Mouse (Mus musculus) hindlimb bud, embryonic 11.5 days (tissue): ENCODE measurements around the gene Grem1.
A peak's percentile ranks its signal among the peaks of the same experiment; 100 is the strongest.

Experiments
- DNase-seq: peaks from one replicate; pipeline ENCODE4 v3.0.0-alpha.2; 2012; ENCODE audit warnings: low read depth, low spot score; ENCODE audit errors: extremely low spot score

Gene Grem1

GRCm38 (mm10) chr2:113758311-113759161 lies at the start of gene Grem1:
Grem1 (minus strand) TSS chr2:113758646.
- DNase-seq, result no peak

- DNase-seq, result peak; percentile 72
These were observed 49.2 kb upstream of the Grem1 start for GRCm38 (mm10) chr2:113807640-113808039.

GRCm38 (mm10) chr2:113806851-113807577 lies 48.6 kb upstream of the Grem1 start:
- DNase-seq, result no peak

DNA sequence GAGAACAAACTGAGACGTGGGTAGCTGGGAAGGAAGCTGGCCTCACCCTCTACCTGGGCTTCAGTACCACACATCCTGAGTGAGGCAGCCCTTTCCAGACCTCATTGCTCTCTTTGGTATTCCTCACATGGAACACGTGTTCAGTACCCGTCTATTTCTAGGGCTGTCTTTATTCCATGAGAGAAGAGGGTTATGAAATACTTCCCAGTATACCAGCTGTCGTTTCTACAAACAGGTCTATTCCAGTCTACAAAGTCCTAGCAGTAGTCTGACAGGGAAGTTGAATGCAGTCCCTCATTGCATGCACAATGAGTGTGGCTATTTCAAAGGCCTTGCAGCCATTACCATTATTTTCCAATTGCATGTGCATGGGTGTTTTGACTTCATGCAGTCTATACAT lies 47.3 kb upstream of the Grem1 start:
- DNase-seq, result no peak

DNA sequence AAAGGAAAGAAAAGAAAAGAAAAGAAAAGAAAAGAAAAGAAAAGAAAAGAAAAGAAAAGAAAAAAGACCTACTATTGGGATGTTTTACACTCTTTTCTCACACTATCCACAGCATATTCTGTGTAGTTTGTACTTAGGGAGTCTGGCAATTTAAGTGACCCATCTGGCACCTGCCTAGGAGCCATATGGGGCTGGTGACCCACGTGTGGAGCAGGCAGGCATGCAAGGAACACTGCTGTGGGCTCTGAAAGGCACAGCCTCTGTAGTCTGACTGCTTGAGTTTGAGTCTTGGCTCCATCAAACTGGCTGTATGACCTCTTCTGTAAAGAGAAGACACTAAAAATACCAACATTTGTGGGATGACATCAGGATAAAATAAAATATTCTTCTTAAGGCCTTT lies 45.3 kb upstream of the Grem1 start:
- no peak for DNase-seq

DNA sequence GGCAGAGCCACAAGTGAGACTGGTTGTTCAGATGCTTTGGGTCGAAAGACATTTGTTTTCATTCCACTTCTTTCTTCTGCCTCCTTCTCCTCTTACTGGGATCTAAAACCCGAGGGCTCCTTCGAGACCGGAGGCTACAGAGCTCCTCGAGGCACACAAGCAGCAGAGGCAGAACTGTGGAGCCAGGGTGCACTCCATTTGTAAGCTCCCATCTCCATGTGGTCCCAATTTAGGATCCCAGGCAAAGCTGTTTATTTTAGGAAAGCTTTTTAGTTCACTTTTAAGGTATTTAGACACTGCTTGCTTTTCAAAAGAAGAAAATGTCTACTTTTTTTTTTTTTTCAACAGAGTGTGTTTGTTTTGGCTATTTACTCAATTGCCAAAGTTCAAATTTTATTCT lies 42.4 kb upstream of the Grem1 start:
- DNase-seq, result no peak

DNA sequence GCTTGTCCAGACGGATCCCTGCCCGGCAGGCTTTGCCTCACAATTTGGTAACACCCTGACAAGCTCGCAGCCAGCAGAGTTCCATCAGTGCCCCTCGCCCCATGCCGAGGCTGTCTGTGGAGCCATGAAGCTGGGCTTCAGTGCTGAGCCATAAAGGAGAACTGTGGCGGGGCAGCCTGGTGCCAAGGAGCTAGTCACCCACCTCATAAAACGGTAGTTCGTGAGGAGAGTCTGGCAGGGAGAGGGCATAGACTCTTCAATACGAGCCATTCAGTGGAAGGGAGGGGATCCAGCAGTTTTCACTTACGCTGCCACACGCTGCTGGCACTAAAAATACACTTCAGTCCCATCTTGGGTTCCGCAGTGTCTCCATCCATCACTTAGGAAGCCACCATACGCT lies 40.2 kb upstream of the Grem1 start:
- no peak for DNase-seq

GRCm38 (mm10) chr2:113795186-113795585 lies 36.7 kb upstream of the Grem1 start:
- no peak for DNase-seq

DNA sequence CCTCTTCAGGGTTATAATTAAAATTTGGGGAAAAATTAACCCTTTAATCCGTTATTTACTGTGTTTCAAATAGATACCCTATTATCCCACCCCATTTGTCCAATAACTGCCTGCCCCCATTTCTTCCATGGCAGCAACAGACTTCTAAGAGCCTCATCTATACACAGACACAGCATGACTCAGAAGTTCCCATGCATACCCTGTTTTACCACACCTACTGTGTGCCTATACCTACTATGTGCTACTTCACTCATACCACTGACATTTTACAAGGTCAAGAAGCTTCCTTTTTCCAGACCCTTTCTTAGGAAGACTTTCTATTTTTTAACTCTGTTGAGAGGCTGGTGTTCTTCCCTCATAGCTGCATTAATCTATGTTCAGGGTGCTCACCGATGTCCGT lies 35.1 kb upstream of the Grem1 start:
- DNase-seq, result no peak

- DNase-seq, result no peak
These were observed 30.5 kb upstream of the Grem1 start for GRCm38 (mm10) chr2:113788821-113789387.

DNA sequence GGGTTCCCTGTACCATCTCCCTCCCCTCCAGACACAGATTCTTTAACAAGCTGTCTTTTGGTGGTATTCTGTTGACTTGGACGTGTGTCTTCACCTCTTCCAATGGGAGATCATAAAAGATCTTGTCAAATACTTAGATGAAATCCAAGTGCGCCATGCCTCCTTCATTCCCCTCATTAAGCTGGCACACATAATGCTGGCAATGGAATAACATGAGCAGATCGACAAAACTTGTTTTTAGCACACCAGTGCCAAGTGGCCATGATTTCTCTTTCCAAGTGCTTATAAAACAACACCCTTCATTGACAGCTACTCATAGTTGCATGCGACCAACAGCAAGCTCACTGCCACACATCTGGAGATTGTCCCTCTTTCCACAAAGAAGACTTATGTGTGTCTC lies 29.4 kb upstream of the Grem1 start:
- no peak for DNase-seq

DNA sequence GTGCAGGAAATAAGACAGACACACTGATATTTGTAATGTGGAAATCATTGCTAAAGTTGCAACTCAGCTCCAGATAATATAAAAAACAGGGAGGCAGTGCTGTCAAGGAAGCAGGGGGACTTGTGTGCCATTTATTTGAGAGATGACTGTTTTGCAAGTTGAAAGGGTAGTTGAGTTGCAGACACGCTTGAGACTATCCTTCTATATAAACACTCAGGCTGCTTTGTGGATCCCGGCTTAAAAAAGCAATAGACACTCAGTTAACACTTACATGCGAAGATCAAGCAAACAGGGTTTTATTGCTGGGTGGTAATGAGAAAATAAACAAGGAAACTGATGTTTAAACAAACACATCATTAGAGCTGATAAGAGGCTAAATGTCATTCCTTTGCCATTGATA lies 26.4 kb upstream of the Grem1 start:
- no peak for DNase-seq

DNA sequence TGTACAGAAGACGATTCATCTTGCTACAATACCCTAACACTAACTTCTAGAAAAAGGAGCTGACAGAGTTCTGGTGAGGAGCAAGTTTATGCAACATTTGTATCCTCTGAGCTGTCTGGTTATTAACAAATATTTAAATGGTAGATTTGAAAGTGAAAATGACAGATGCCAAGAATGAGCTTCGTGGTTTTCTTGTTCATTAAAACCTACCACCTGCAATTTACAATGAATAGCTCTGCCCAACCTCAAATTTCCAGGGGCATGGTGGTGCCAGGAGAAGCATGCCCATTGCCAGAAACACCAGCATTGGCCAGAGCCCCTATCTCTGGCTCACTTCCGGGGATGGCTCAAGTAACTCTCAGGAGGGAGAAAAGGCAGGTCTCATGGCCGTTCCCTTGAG lies 23.1 kb upstream of the Grem1 start:
- no peak for DNase-seq

GRCm38 (mm10) chr2:113781107-113781506 lies 22.7 kb upstream of the Grem1 start:
- DNase-seq, result no peak

DNA sequence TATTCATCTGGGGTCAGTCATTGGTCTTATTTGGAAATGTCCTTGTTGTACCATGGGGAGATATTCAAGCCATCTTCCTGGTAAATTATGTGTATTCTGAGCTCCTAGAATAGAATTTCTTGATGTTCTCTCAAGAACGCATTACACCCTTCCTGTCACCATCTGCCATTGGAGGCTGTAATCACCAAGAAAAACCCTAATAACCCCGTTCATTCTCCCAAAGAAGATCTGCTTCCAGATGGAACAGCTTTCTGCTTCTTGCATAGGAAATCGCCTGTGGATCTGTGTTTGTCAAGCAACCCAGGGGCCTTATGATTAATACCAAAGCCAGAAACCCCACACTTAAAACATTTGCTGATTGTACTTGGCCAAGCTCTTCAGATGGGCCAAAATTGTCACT lies 20.9 kb upstream of the Grem1 start:
- no peak for DNase-seq

- DNase-seq, result no peak
These were observed 19.6 kb upstream of the Grem1 start for GRCm38 (mm10) chr2:113778036-113778435.

DNA sequence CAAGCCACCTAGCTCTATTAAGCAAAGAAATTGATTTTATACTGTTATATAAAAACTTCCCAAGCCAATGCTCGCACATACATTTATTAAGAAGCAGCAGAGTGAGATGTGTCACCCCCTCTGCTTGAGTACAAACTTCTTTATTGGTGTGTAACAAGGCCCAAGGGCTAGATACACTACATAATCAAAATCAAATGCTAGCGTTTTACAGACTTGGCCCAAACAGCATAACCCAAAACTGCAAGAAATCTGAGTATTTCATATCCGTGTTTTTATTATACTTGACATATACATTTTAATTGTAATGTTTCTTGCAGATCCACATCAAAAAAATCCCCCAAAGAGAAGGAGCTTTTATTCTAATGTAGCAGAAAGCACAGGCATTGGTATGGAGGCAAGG lies 17.9 kb upstream of the Grem1 start:
- no peak for DNase-seq

DNA sequence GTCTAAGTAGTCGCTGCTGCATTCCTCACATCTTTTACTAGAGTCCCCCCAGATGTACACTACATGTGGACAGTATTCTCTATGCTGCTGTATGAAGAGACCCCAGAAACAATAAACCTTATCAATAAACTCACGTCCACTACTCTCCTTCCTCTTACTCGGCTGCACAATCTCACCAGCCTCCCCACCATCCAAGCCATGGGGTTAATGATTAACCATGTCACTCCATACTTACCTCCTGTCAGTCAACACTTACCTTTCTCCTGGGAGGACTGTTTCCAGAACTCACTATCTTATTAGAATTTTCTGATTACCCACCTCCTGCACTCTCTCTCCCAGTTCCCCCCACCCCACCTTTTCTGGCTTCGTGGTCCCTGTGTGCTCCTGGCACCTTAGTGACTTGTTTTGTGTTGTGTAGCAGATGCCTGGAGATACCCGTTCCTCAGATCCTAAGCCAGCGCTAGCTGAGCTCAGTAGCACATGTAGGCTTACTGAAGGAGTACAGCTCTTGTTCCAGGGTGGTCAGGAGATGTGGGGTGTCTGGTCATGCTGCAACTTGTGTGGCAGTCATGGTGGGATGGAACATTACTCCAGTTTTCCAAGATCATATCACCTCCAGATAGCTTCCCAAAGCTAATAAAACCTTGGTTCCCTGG lies 15.8 kb upstream of the Grem1 start:
- DNase-seq, result no peak

GRCm38 (mm10) chr2:113768541-113769303 lies 10.3 kb upstream of the Grem1 start:
- DNase-seq, result no peak

DNA sequence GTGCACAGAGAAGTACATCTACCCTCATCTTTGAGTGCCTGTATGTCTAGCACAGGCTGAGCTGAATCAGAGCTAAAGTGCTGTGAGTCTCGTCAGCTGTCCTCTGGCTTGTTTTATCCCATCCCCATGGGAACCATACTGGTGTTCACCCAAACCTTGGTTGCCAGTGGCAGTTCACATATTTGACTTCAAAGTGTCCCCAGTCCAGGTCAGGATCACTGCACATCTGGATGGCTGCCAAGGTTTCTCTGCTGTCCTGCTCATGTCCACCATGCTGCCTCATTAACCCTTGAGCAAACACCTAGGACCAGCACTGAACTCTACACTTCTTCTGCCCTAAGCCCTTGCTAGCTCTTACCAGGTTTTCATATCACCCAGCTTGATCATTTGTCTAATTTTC lies 7.4 kb upstream of the Grem1 start:
- DNase-seq, result no peak

GRCm38 (mm10) chr2:113764968-113765367 lies 6.5 kb upstream of the Grem1 start:
- DNase-seq, result no peak
